Mouse (Mus musculus) forebrain, embryonic 12.5 days (tissue): ENCODE measurements around the gene Nae1. TPM values are rescaled to one million over a fixed set of nuclear protein-coding genes. Genes with fewer than 3 reads are reported as not detected.

Source experiments
- ATAC-seq: fragments of 200-750 bp; cut with Nextera tagmentation; 2 replicates; pipeline ENCODE4 v1.8.0; 2017; ENCODE audit warnings: moderate TSS enrichment; ENCODE audit not compliant: low FRiP score
- H3K27ac ChIP-seq: fragments of 300-500 bp; sonication (generic); 2 replicates; pipeline ENCODE4 v1.5.1; 2016; ENCODE audit warnings: mild to moderate bottlenecking
- H3K27me3 ChIP-seq: fragments of 300-500 bp; sonication (generic); 2 replicates; pipeline ENCODE4 v1.6.1; 2016; ENCODE audit warnings: mild to moderate bottlenecking
- H3K36me3 ChIP-seq: fragments of 300-500 bp; sonication (generic); replicated peaks from 2 replicates; pipeline ENCODE4 v1.6.1; 2016; ENCODE audit warnings: mild to moderate bottlenecking
- H3K4me1 ChIP-seq: fragments of 300-500 bp; sonication (generic); 2 replicates; pipeline ENCODE4 v1.6.1; 2016
- H3K4me2 ChIP-seq: fragments of 300-500 bp; sonication (generic); 2 replicates; pipeline ENCODE4 v1.6.1; 2016; ENCODE audit warnings: mild to moderate bottlenecking, moderate library complexity
- H3K4me3 ChIP-seq: fragments of 300-500 bp; sonication (generic); replicated peaks from 2 replicates; pipeline ENCODE4 v1.5.1; 2016; ENCODE audit warnings: mild to moderate bottlenecking
- H3K9ac ChIP-seq: fragments of 300-500 bp; sonication (generic); 2 replicates; pipeline ENCODE4 v1.6.1; 2016; ENCODE audit warnings: mild to moderate bottlenecking
- H3K9me3 ChIP-seq: fragments of 300-500 bp; sonication (generic); 2 replicates; pipeline ENCODE4 v1.6.1; 2016
- WGBS: fragments of 180-500 bp; shearing (Covaris S2); methylation state at CpG from one replicate; pipeline ENCODE4 v1.1.7; 2016; 5-methylcytosine and 5-hydroxymethylcytosine counted together
- polyA plus RNA-seq: library from polyadenylated mRNA; unstranded; fragments of >200 nt; fragmentation: Nextera tagmentation; extraction: Ambion mirVana; gene quantifications from 2 replicates; pipeline ENCODE4 v1.2.1, GENCODE M21; 2016

The Nae1 gene
- polyA plus RNA-seq, 1 experiment from 2014 or later: 128 TPM

- 83% methylated on average over 3 of the region's 3 CpGs for WGBS
- no peak overlapping the region for H3K9ac ChIP-seq
- H3K36me3 ChIP-seq: peaks cover 25% of the 10 kb centered on the region
- ATAC-seq: peak; percentile 23; the same call in 1 of the 2 replicates
- no peak overlapping the region for H3K27ac ChIP-seq
- H3K4me2 ChIP-seq: peak overlapping the region; percentile 100
- H3K27me3 ChIP-seq: no peaks in the 10 kb centered on the region
- peaks cover 13% of the 10 kb centered on the region for H3K4me1 ChIP-seq
- H3K9me3 ChIP-seq: no peaks in the 10 kb centered on the region
- peak overlapping the region; percentile 56; the same call in 1 of the 2 replicates for H3K4me3 ChIP-seq
Observed at GRCm38 (mm10) chr8:104510134-104510533, 24.3 kb downstream of the Nae1 start.

- Histone ChIP-seq H3K27ac (no peak within 1 kb of the TSS), H3K36me3 (peaks cover 17% of the 10 kb centered on the region), H3K4me3 (peak within 1 kb of the TSS; percentile 56), H3K4me1 (peaks cover 13% of the 10 kb centered on the region), H3K9ac (peak within 1 kb of the TSS; percentile 79), H3K27me3 (no peaks in the 10 kb centered on the region), H3K9me3 (no peaks in the 10 kb centered on the region), H3K4me2 (peak within 1 kb of the TSS; percentile 100)
- WGBS: 1% methylated on average over 61 of the region's 64 CpGs
- ATAC-seq: peak; percentile 75
Observed at GRCm38 (mm10) chr8:104509061-104510006, 25.1 kb downstream of the Nae1 start, which contains the start of gene Terb1. Gene Terb1 (minus strand): TSS chr8:104509910.

GRCm38 (mm10) chr8:104479091-104479490 is 55.3 kb downstream of the Nae1 start:
- no peak overlapping the region for H3K4me3 ChIP-seq
- H3K27me3 ChIP-seq: no peaks in the 10 kb centered on the region
- no peak for ATAC-seq
- no peaks in the 10 kb centered on the region for H3K9me3 ChIP-seq
- no peak overlapping the region for H3K4me2 ChIP-seq
- 54% methylated on average over 1 of the region's 1 CpGs for WGBS
- H3K36me3 ChIP-seq: no peaks in the 10 kb centered on the region
- no peak overlapping the region for H3K9ac ChIP-seq
- no peaks in the 10 kb centered on the region for H3K4me1 ChIP-seq
- H3K27ac ChIP-seq: no peak overlapping the region

- WGBS: 78% methylated on average over 3 of the region's 3 CpGs
- Histone ChIP-seq H3K4me1 (no peaks in the 10 kb centered on the region), H3K9ac (no peak overlapping the region), H3K36me3 (no peaks in the 10 kb centered on the region), H3K27me3 (no peaks in the 10 kb centered on the region), H3K4me3 (no peak overlapping the region), H3K27ac (no peak overlapping the region), H3K9me3 (no peaks in the 10 kb centered on the region), H3K4me2 (no peak overlapping the region)
- no peak for ATAC-seq
Observed at GRCm38 (mm10) chr8:104472465-104472864, 62.0 kb downstream of the Nae1 start.

GRCm38 (mm10) chr8:104467463-104467862 is 67.0 kb downstream of the Nae1 start:
- WGBS: 68% methylated on average over 2 of the region's 2 CpGs

More at GRCm38 (mm10) chr8:104467463-104467862, 67.0 kb downstream of the Nae1 start:
- Histone ChIP-seq H3K4me3 (no peak overlapping the region), H3K9me3 (no peaks in the 10 kb centered on the region), H3K4me1 (no peaks in the 10 kb centered on the region), H3K4me2 (no peak overlapping the region), H3K27me3 (no peaks in the 10 kb centered on the region), H3K27ac (no peak overlapping the region), H3K36me3 (no peaks in the 10 kb centered on the region), H3K9ac (no peak overlapping the region)
- ATAC-seq: no peak

Other genes starting within 250 kb of the Nae1 start
- gene Cmtm2a, start 241.5 kb downstream of the Nae1 start, polyA plus RNA-seq: not detected in 2 replicates
- gene Gm45711, start 224.6 kb downstream of the Nae1 start, polyA plus RNA-seq: not detected in 2 replicates
- gene Cmtm1, start 224.5 kb downstream of the Nae1 start, polyA plus RNA-seq: not detected in 2 replicates
- not detected in 2 replicates for gene Gm11020, start 213.1 kb downstream of the Nae1 start, polyA plus RNA-seq
- gene Cmtm2b, start 212.4 kb downstream of the Nae1 start, polyA plus RNA-seq: not detected in 2 replicates
- gene Cmtm3, start 195.2 kb downstream of the Nae1 start, polyA plus RNA-seq: 51.3 and 59.9 TPM in 2 replicates
- 3.3 and 3.5 TPM in 2 replicates for gene Cmtm4, start 138.8 kb downstream of the Nae1 start, polyA plus RNA-seq
- 129 and 136 TPM in 2 replicates for gene Dync1li2, start 91.6 kb downstream of the Nae1 start, polyA plus RNA-seq
- gene Terb1, start 24.7 kb downstream of the Nae1 start, polyA plus RNA-seq: 0.18 and 0.32 TPM in 2 replicates
- gene Car7, start 52 bp upstream of the Nae1 start, polyA plus RNA-seq: 1.5 and 1.6 TPM in 2 replicates
- 14.2 and 14.9 TPM in 2 replicates for gene Pdp2, start 56.8 kb upstream of the Nae1 start, polyA plus RNA-seq
- gene Cdh16, start 89.8 kb upstream of the Nae1 start, polyA plus RNA-seq: not detected in 2 replicates
- 0.69 and 1.7 TPM in 2 replicates for gene Rrad, start 96.7 kb upstream of the Nae1 start, polyA plus RNA-seq
- 104 and 115 TPM in 2 replicates for gene Ciao2b, start 107.3 kb upstream of the Nae1 start, polyA plus RNA-seq
- not detected in 2 replicates for gene Ces2a, start 199.4 kb upstream of the Nae1 start, polyA plus RNA-seq